Mouse (Mus musculus): ENCODE data around the gene Gm11020. TPM values are rescaled to one million over a fixed set of nuclear protein-coding genes. Genes with fewer than 3 reads are reported as not detected.

Gene Gm11020
- polyA plus RNA-seq, 1 experiment from 2014 or later, result not detected

DNA sequence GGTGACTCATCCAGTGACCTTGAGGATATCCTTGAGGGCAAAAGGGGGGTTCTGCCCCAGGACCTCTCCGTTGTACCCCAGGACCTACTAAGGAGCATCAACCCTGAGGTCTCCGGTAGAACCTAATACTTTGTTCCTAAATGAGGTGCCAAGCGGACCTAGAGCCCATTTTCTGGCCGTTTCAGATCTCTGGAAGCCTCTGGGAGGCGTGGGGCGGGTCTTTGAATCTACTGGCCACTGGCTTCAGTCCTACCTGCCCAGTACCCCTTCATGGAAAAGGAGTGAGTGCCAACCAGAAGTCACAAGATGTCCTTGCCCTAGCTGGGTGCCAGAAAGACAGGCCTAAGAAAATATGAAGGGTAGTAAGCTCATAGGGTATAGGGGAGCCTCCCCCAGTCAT, 20.3 kb downstream of the Gm11020 start:
- ATAC-seq (ENCODE audit: low FRiP score, low TSS enrichment) (no peak), DNase-seq (ENCODE audit: low spot score) (no peak)
- Histone ChIP-seq H3K4me2 (replicated peaks; ENCODE audit: low read depth) (peak overlapping the region; percentile 78), H3K4me1 (replicated peaks; ENCODE audit: control insufficient read depth, insufficient read depth) (no peaks in the 10 kb centered on the region), H3K27ac (replicated peaks) (0 out of 2 replicates have a peak overlapping the region, but pooled peaks have one; percentile 1), H3K36me3 (ENCODE audit: control insufficient read depth, insufficient read depth, low read length) (peaks cover 2% of the 10 kb centered on the region; the same call in 1 of the 2 replicates), H3K9ac (ENCODE audit: low read length) (no peak overlapping the region), H3K4me3 (ENCODE audit: low read depth, low read length) (peak overlapping the region; percentile 63), H3K27me3 (ENCODE audit: control insufficient read depth, insufficient read depth, low read length) (no peaks in the 10 kb centered on the region), H3K9me3 (ENCODE audit: control insufficient read depth, low read length) (no peaks in the 10 kb centered on the region)
- WGBS, result 51% methylated on average over 6 of the region's 6 CpGs
- no peak for TF ChIP-seq CTCF (IDR thresholded peaks at IDR 0.05; ENCODE audit: low read depth)
- TF ChIP-seq EP300 (optimal IDR thresholded peaks at IDR 0.05), result no peak

DNA sequence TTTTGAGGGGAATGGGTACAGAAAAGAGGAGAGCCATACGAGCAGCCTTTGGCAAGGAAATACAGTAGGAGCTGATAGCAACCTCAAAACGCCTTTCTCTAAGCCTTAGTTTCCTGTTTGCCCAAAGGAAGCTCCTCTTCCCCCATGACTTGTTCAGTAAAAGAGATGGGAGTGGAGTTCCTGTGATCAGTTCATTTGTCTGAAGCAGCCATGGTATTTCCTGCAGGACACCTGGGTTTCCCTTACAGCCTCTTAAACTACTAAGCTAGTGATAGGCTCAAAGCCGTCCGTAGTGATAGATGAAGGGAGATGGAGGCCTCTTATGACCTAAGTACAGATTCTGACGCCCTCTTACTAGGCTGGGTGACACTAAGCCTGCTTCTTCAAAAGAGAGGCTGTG, 21.1 kb downstream of the Gm11020 start:
- ATAC-seq (ENCODE audit: low FRiP score, low TSS enrichment), result no peak
- no peak overlapping the region for H3K9ac ChIP-seq (ENCODE audit: low read length)
- H3K36me3 ChIP-seq (ENCODE audit: control insufficient read depth, insufficient read depth, low read length), result peaks cover 2% of the 10 kb centered on the region; the same call in 1 of the 2 replicates
- 68% methylated on average over 5 of the region's 5 CpGs for WGBS
- H3K27ac ChIP-seq (replicated peaks), result no peak overlapping the region
- H3K4me1 ChIP-seq (replicated peaks; ENCODE audit: control insufficient read depth, insufficient read depth), result no peaks in the 10 kb centered on the region
- TF ChIP-seq CTCF (IDR thresholded peaks at IDR 0.05; ENCODE audit: low read depth) (no peak), EP300 (optimal IDR thresholded peaks at IDR 0.05) (no peak)
- no peaks in the 10 kb centered on the region for H3K9me3 ChIP-seq (ENCODE audit: control insufficient read depth, low read length)
- H3K27me3 ChIP-seq (ENCODE audit: control insufficient read depth, insufficient read depth, low read length), result no peaks in the 10 kb centered on the region
- H3K4me2 ChIP-seq (replicated peaks; ENCODE audit: low read depth), result no peak overlapping the region
- H3K4me3 ChIP-seq (ENCODE audit: low read depth, low read length), result no peak overlapping the region
- DNase-seq (ENCODE audit: low spot score), result no peak

DNA sequence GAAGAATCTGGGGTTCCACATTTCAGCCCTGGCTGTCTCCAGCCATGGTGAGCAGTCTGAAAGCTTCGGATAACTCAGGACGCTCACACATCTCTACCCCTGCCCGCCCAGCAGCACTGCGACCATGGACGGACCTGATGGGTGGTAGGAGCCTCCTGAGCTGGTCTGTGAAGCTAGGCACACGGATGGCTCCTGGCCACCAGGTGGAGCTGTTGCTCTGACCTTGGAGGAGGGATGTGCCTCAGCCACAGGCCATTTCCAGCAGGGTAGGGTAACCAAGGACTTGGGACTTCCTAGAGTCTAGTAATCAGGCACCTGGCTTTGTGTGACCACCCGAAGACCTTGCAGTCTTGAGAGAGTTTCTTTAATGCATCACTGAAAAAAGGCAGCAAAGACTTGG, 22.6 kb downstream of the Gm11020 start:
- TF ChIP-seq EP300 (optimal IDR thresholded peaks at IDR 0.05), result no peak
- peak; percentile 97 for TF ChIP-seq CTCF (IDR thresholded peaks at IDR 0.05; ENCODE audit: low read depth)
- ATAC-seq (ENCODE audit: low FRiP score, low TSS enrichment), result peak; percentile 72
- no peak overlapping the region for H3K9ac ChIP-seq (ENCODE audit: low read length)
- 17% methylated on average over 7 of the region's 7 CpGs for WGBS
- no peaks in the 10 kb centered on the region for H3K4me1 ChIP-seq (replicated peaks; ENCODE audit: control insufficient read depth, insufficient read depth)
- H3K4me2 ChIP-seq (replicated peaks; ENCODE audit: low read depth), result no peak overlapping the region
- H3K4me3 ChIP-seq (ENCODE audit: low read depth, low read length), result no peak overlapping the region
- DNase-seq (ENCODE audit: low spot score), result peak; percentile 92
- no peaks in the 10 kb centered on the region for H3K27me3 ChIP-seq (ENCODE audit: control insufficient read depth, insufficient read depth, low read length)
- no peaks in the 10 kb centered on the region for H3K9me3 ChIP-seq (ENCODE audit: control insufficient read depth, low read length)
- H3K27ac ChIP-seq (replicated peaks), result no peak overlapping the region
- peaks cover 2% of the 10 kb centered on the region; the same call in 1 of the 2 replicates for H3K36me3 ChIP-seq (ENCODE audit: control insufficient read depth, insufficient read depth, low read length)

DNA sequence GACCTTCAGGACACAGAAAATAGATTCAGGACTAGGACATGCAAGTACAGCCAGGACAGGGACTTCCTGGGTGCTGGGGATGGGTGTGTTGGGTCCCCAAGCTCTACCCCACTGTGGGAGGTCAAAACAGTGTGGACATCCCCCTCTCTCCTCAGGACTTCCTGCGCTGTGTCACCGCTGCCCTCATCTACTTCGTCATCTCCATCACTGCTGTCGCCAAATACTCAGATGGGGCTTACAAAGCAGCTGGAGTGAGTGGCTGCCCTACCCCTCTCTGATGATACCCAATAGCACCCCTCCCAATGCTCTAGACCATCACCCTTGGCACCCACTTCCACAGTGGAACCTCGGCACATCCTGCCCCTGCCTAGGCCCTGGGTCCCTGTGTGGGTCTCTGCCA, 23.3 kb downstream of the Gm11020 start:
- Histone ChIP-seq H3K4me2 (replicated peaks; ENCODE audit: low read depth) (no peak overlapping the region), H3K4me1 (replicated peaks; ENCODE audit: control insufficient read depth, insufficient read depth) (no peaks in the 10 kb centered on the region), H3K9ac (ENCODE audit: low read length) (no peak overlapping the region), H3K36me3 (ENCODE audit: control insufficient read depth, insufficient read depth, low read length) (peaks cover 2% of the 10 kb centered on the region; the same call in 1 of the 2 replicates), H3K27me3 (ENCODE audit: control insufficient read depth, insufficient read depth, low read length) (no peaks in the 10 kb centered on the region), H3K27ac (replicated peaks) (no peak overlapping the region), H3K9me3 (ENCODE audit: control insufficient read depth, low read length) (no peaks in the 10 kb centered on the region), H3K4me3 (ENCODE audit: low read depth, low read length) (no peak overlapping the region)
- no peak for ATAC-seq (ENCODE audit: low FRiP score, low TSS enrichment)
- TF ChIP-seq EP300 (optimal IDR thresholded peaks at IDR 0.05), result no peak
- no peak for TF ChIP-seq CTCF (IDR thresholded peaks at IDR 0.05; ENCODE audit: low read depth)
- no peak for DNase-seq (ENCODE audit: low spot score)
- 74% methylated on average over 5 of the region's 5 CpGs for WGBS

DNA sequence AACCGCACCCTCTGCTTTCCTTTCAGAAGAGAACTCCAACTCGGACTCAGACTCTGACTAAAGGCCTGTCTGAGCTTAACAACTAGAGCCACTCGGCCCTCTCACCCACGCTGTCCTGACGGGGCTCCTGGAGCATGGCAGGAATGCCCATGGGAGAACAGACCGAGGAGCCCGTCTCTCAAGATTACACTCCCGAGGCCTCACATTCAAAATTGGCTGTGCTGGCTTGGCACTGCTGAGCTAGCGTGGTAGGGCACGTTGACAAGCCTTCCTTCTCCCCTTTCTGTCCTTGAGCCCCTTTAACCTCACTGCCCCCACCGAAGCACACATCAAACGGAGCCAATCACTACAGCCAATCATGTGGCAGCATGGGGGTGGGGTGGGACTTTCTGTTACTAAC, 25.3 kb downstream of the Gm11020 start:
- ATAC-seq (ENCODE audit: low FRiP score, low TSS enrichment), result no peak
- no peak overlapping the region for H3K9ac ChIP-seq (ENCODE audit: low read length)
- H3K4me3 ChIP-seq (ENCODE audit: low read depth, low read length), result no peak overlapping the region
- no peak overlapping the region for H3K27ac ChIP-seq (replicated peaks)
- 70% methylated on average over 12 of the region's 12 CpGs for WGBS
- no peaks in the 10 kb centered on the region for H3K4me1 ChIP-seq (replicated peaks; ENCODE audit: control insufficient read depth, insufficient read depth)
- H3K27me3 ChIP-seq (ENCODE audit: control insufficient read depth, insufficient read depth, low read length), result no peaks in the 10 kb centered on the region
- no peak for DNase-seq (ENCODE audit: low spot score)
- peaks cover 2% of the 10 kb centered on the region; the same call in 1 of the 2 replicates for H3K36me3 ChIP-seq (ENCODE audit: control insufficient read depth, insufficient read depth, low read length)
- TF ChIP-seq CTCF (IDR thresholded peaks at IDR 0.05; ENCODE audit: low read depth) (no peak), EP300 (optimal IDR thresholded peaks at IDR 0.05) (no peak)
- H3K9me3 ChIP-seq (ENCODE audit: control insufficient read depth, low read length), result no peaks in the 10 kb centered on the region
- no peak overlapping the region for H3K4me2 ChIP-seq (replicated peaks; ENCODE audit: low read depth)

DNA sequence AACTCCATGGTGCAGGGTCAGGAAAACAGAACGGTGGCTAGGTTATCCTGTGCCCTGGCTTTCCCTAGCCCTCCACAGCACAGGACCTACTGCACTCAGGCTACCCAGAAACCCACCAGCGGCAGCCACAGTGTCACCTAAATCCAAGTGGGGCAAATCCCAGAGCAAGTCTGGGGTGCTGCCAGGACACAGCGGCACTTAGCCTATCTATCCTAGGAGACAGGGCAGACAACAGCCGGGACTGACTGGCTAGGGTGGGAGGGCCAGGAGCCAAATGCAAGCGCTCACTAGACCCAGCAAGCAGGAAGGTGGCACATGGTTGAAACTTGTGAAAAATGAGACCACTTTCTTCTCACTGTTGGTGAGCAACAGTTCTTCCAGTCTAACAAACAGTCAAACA, 27.6 kb downstream of the Gm11020 start:
- Histone ChIP-seq H3K4me3 (ENCODE audit: low read depth, low read length) (no peak overlapping the region), H3K36me3 (ENCODE audit: control insufficient read depth, insufficient read depth, low read length) (peaks cover under 1% of the 10 kb centered on the region; the same call in 1 of the 2 replicates), H3K27ac (replicated peaks) (no peak overlapping the region), H3K4me2 (replicated peaks; ENCODE audit: low read depth) (no peak overlapping the region), H3K9me3 (ENCODE audit: control insufficient read depth, low read length) (no peaks in the 10 kb centered on the region), H3K9ac (ENCODE audit: low read length) (no peak overlapping the region), H3K4me1 (replicated peaks; ENCODE audit: control insufficient read depth, insufficient read depth) (no peaks in the 10 kb centered on the region), H3K27me3 (ENCODE audit: control insufficient read depth, insufficient read depth, low read length) (no peaks in the 10 kb centered on the region)
- DNase-seq (ENCODE audit: low spot score), result no peak
- WGBS, result 71% methylated on average over 5 of the region's 5 CpGs
- ATAC-seq (ENCODE audit: low FRiP score, low TSS enrichment), result no peak
- TF ChIP-seq EP300 (optimal IDR thresholded peaks at IDR 0.05), result no peak
- TF ChIP-seq CTCF (IDR thresholded peaks at IDR 0.05; ENCODE audit: low read depth), result no peak
